Mouse (Mus musculus) midbrain, embryonic 13.5 days (tissue): ENCODE data around the gene Hdgfl3. TPM values are rescaled to one million over a fixed set of nuclear protein-coding genes. Genes with fewer than 3 reads are reported as not detected.

Source experiments
- ATAC-seq: fragments of 200-750 bp; cut with Nextera tagmentation; 2 replicates; pipeline ENCODE4 v1.8.0; 2017; ENCODE audit warnings: mild to moderate bottlenecking, moderate TSS enrichment, moderate library complexity
- H3K27ac ChIP-seq: fragments of 300-500 bp; sonication (generic); 2 replicates; pipeline ENCODE4 v1.5.1; 2015; ENCODE audit warnings: inconsistent platforms, mild to moderate bottlenecking, moderate library complexity
- H3K27me3 ChIP-seq: fragments of 300-500 bp; sonication (generic); 2 replicates; pipeline ENCODE4 v1.6.1; 2015; ENCODE audit warnings: mild to moderate bottlenecking, inconsistent platforms
- H3K36me3 ChIP-seq: fragments of 300-500 bp; sonication (generic); 2 replicates; pipeline ENCODE4 v1.6.1; 2015; ENCODE audit warnings: mild to moderate bottlenecking, inconsistent platforms
- H3K4me1 ChIP-seq: fragments of 300-500 bp; sonication (generic); replicated peaks from 2 replicates; pipeline ENCODE4 v1.6.1; 2015; ENCODE audit warnings: inconsistent platforms
- H3K4me2 ChIP-seq: fragments of 300-500 bp; sonication (generic); replicated peaks from 2 replicates; pipeline ENCODE4 v1.6.1; 2015; ENCODE audit warnings: moderate library complexity, mild to moderate bottlenecking, inconsistent platforms
- H3K4me3 ChIP-seq: fragments of 300-500 bp; sonication (generic); replicated peaks from 2 replicates; pipeline ENCODE4 v1.5.1; 2015; ENCODE audit warnings: mild to moderate bottlenecking, inconsistent platforms
- H3K9ac ChIP-seq: fragments of 300-500 bp; sonication (generic); replicated peaks from 2 replicates; pipeline ENCODE4 v1.6.1; 2015; ENCODE audit warnings: mild to moderate bottlenecking, inconsistent platforms
- H3K9me3 ChIP-seq: fragments of 300-500 bp; sonication (generic); 2 replicates; pipeline ENCODE4 v1.6.1; 2016; ENCODE audit warnings: mild to moderate bottlenecking, inconsistent platforms
- WGBS: fragments of 180-500 bp; shearing (Covaris S2); methylation state at CpG from one replicate; pipeline ENCODE4 v1.1.7; 2015; 5-methylcytosine and 5-hydroxymethylcytosine counted together
- polyA plus RNA-seq: library from polyadenylated mRNA; unstranded; fragments of >200 nt; fragmentation: Nextera tagmentation; extraction: Ambion mirVana; gene quantifications from 2 replicates; pipeline ENCODE4 v1.2.1, GENCODE M21; 2015

Hdgfl3 gene
- polyA plus RNA-seq, 1 experiment from 2014 or later: 65.7 TPM

GRCm38 (mm10) chr7:81881600-81881999, 52.7 kb downstream of the Hdgfl3 start:
- no peak overlapping the region for H3K4me3 ChIP-seq
- 77% methylated on average over 3 of the region's 3 CpGs for WGBS
- peaks cover 9% of the 10 kb centered on the region for H3K36me3 ChIP-seq
- no peaks in the 10 kb centered on the region for H3K27me3 ChIP-seq
- no peak for ATAC-seq
- H3K9ac ChIP-seq: no peak overlapping the region
- H3K27ac ChIP-seq: no peak overlapping the region
- no peak overlapping the region for H3K4me2 ChIP-seq
- no peaks in the 10 kb centered on the region for H3K4me1 ChIP-seq
- no peaks in the 10 kb centered on the region for H3K9me3 ChIP-seq

GRCm38 (mm10) chr7:81880797-81881196, 53.5 kb downstream of the Hdgfl3 start:
- no peak for ATAC-seq

GRCm38 (mm10) chr7:81880286-81880685, 54.0 kb downstream of the Hdgfl3 start:
- WGBS: 93% methylated on average over 5 of the region's 5 CpGs
- no peak overlapping the region for H3K4me3 ChIP-seq
- H3K9ac ChIP-seq: no peak overlapping the region
- H3K4me2 ChIP-seq: no peak overlapping the region
- H3K27me3 ChIP-seq: no peaks in the 10 kb centered on the region
- H3K9me3 ChIP-seq: no peaks in the 10 kb centered on the region
- H3K4me1 ChIP-seq: no peaks in the 10 kb centered on the region
- H3K36me3 ChIP-seq: 0 out of 2 replicates have a peak, but pooled peaks cover 5% of the 10 kb centered on the region
- H3K27ac ChIP-seq: no peak overlapping the region
- no peak for ATAC-seq

More at GRCm38 (mm10) chr7:81880797-81881196, 53.5 kb downstream of the Hdgfl3 start:
- H3K9me3 ChIP-seq: no peaks in the 10 kb centered on the region
- no peak overlapping the region for H3K9ac ChIP-seq
- no peaks in the 10 kb centered on the region for H3K4me1 ChIP-seq
- H3K4me2 ChIP-seq: no peak overlapping the region
- no peak overlapping the region for H3K4me3 ChIP-seq
- H3K36me3 ChIP-seq: peaks cover 5% of the 10 kb centered on the region; the same call in 1 of the 2 replicates
- H3K27me3 ChIP-seq: no peaks in the 10 kb centered on the region
- no peak overlapping the region for H3K27ac ChIP-seq
- 96% methylated on average over 4 of the region's 4 CpGs for WGBS

- Histone ChIP-seq H3K9me3 (no peaks in the 10 kb centered on the region), H3K9ac (no peak overlapping the region), H3K4me2 (no peak overlapping the region), H3K36me3 (0 out of 2 replicates have a peak, but pooled peaks cover 5% of the 10 kb centered on the region), H3K27ac (no peak overlapping the region), H3K27me3 (no peaks in the 10 kb centered on the region), H3K4me1 (no peaks in the 10 kb centered on the region), H3K4me3 (no peak overlapping the region)
- 90% methylated on average over 9 of the region's 9 CpGs for WGBS
- no peak for ATAC-seq
Measured at GRCm38 (mm10) chr7:81875372-81875771, 58.9 kb downstream of the Hdgfl3 start.

GRCm38 (mm10) chr7:81874636-81875035, 59.6 kb downstream of the Hdgfl3 start:
- Histone ChIP-seq H3K27ac (no peak overlapping the region), H3K9ac (no peak overlapping the region), H3K4me3 (no peak overlapping the region), H3K4me1 (no peaks in the 10 kb centered on the region), H3K36me3 (0 out of 2 replicates have a peak, but pooled peaks cover 5% of the 10 kb centered on the region), H3K4me2 (no peak overlapping the region), H3K27me3 (no peaks in the 10 kb centered on the region), H3K9me3 (no peaks in the 10 kb centered on the region)
- WGBS: 83% methylated on average over 6 of the region's 6 CpGs
- ATAC-seq: no peak

GRCm38 (mm10) chr7:81873807-81874206, 60.5 kb downstream of the Hdgfl3 start:
- Histone ChIP-seq H3K4me2 (no peak overlapping the region), H3K4me3 (no peak overlapping the region), H3K9ac (no peak overlapping the region), H3K27ac (no peak overlapping the region), H3K4me1 (no peaks in the 10 kb centered on the region), H3K9me3 (no peaks in the 10 kb centered on the region), H3K36me3 (0 out of 2 replicates have a peak, but pooled peaks cover 5% of the 10 kb centered on the region), H3K27me3 (no peaks in the 10 kb centered on the region)
- ATAC-seq: no peak
- 67% methylated on average over 1 of the region's 1 CpGs for WGBS

- Histone ChIP-seq H3K27me3 (no peaks in the 10 kb centered on the region), H3K4me1 (0 out of 2 replicates have a peak, but pooled peaks cover 5% of the 10 kb centered on the region), H3K27ac (no peak overlapping the region), H3K4me3 (no peak overlapping the region), H3K9ac (no peak overlapping the region), H3K9me3 (no peaks in the 10 kb centered on the region), H3K4me2 (no peak overlapping the region), H3K36me3 (no peaks in the 10 kb centered on the region)
- ATAC-seq: no peak
- 87% methylated on average over 13 of the region's 13 CpGs for WGBS
Measured at GRCm38 (mm10) chr7:81872493-81873013, 61.7 kb downstream of the Hdgfl3 start.

- peak; percentile 85 for ATAC-seq
- Histone ChIP-seq H3K27ac (no peak overlapping the region), H3K9me3 (no peaks in the 10 kb centered on the region), H3K9ac (no peak overlapping the region), H3K4me3 (no peak overlapping the region), H3K4me1 (0 out of 2 replicates have a peak, but pooled peaks cover 5% of the 10 kb centered on the region), H3K36me3 (no peaks in the 10 kb centered on the region), H3K4me2 (no peak overlapping the region), H3K27me3 (no peaks in the 10 kb centered on the region)
- 22% methylated on average over 6 of the region's 6 CpGs for WGBS
Measured at GRCm38 (mm10) chr7:81868158-81868557, 66.1 kb downstream of the Hdgfl3 start.

GRCm38 (mm10) chr7:81867231-81867930, 66.9 kb downstream of the Hdgfl3 start:
- no peak overlapping the region for H3K4me3 ChIP-seq
- H3K4me1 ChIP-seq: 0 out of 2 replicates have a peak, but pooled peaks cover 5% of the 10 kb centered on the region
- no peaks in the 10 kb centered on the region for H3K9me3 ChIP-seq
- no peak overlapping the region for H3K27ac ChIP-seq
- H3K4me2 ChIP-seq: no peak overlapping the region
- 90% methylated on average over 9 of the region's 9 CpGs for WGBS
- H3K36me3 ChIP-seq: no peaks in the 10 kb centered on the region
- no peak for ATAC-seq
- no peak overlapping the region for H3K9ac ChIP-seq
- no peaks in the 10 kb centered on the region for H3K27me3 ChIP-seq

- H3K9ac ChIP-seq: no peak overlapping the region
- WGBS: 94% methylated on average over 6 of the region's 6 CpGs
- H3K4me3 ChIP-seq: no peak overlapping the region
- no peak overlapping the region for H3K4me2 ChIP-seq
- no peaks in the 10 kb centered on the region for H3K36me3 ChIP-seq
- no peaks in the 10 kb centered on the region for H3K9me3 ChIP-seq
- no peak for ATAC-seq
- no peak overlapping the region for H3K27ac ChIP-seq
- H3K27me3 ChIP-seq: peaks cover 3% of the 10 kb centered on the region; the same call in 1 of the 2 replicates
- H3K4me1 ChIP-seq: 0 out of 2 replicates have a peak, but pooled peaks cover 5% of the 10 kb centered on the region
Measured at GRCm38 (mm10) chr7:81865937-81866336, 68.3 kb downstream of the Hdgfl3 start.

GRCm38 (mm10) chr7:81864552-81864951, 69.7 kb downstream of the Hdgfl3 start:
- Histone ChIP-seq H3K9ac (no peak overlapping the region), H3K27me3 (peaks cover 15% of the 10 kb centered on the region), H3K36me3 (no peaks in the 10 kb centered on the region), H3K4me1 (peaks cover 10% of the 10 kb centered on the region), H3K9me3 (no peaks in the 10 kb centered on the region), H3K4me3 (no peak overlapping the region), H3K27ac (no peak overlapping the region), H3K4me2 (no peak overlapping the region)
- no peak for ATAC-seq
- 91% methylated on average over 6 of the region's 6 CpGs for WGBS
